Mouse (Mus musculus) spleen, adult 12 weeks (tissue): Measurements from ENCODE around the gene Fign.

Experiments used
- DNase-seq: peaks from one replicate; pipeline ENCODE4 v3.0.0; 2022; ENCODE audit warnings: low spot score

Gene Fign

DNA sequence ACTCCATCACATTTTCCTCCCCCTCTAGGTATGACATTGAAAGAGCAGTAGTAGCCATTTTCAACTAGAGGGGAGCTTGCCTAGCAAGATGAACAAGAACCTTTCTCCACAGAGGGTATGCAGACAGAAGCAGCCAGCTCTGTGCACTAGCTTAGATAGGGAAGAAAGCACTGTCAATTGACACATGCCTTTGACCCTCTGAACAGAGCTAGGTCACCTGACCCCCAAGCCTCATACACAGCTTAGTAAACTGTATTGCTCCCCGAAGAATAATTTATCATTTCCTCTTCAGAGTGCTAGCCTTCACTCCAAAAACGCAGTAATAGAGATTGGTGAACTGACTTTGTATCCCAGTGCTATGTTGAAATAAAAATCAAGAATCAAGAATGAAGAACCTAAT, 49.7 kb downstream of the Fign start:
- no peak for DNase-seq

DNA sequence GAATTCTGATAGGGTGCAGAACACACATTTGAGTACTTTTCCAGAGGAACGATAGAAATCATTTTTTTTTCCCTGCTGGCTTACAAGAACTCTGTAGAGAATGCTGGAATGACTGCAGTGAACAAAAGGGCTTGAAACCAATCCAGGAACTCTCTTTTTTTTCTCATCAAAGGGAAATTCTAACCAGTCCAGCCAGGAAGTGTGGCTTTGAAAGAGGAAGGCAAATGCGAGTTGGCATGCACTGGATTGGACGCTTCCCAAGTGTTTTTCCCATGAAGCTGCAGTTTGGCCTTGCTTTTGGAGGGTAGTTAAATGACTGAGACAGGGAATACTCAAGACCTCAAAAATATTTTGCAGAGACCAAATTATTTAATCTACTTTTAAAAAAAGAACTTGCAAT, 54.7 kb downstream of the Fign start:
- DNase-seq, result no peak

DNA sequence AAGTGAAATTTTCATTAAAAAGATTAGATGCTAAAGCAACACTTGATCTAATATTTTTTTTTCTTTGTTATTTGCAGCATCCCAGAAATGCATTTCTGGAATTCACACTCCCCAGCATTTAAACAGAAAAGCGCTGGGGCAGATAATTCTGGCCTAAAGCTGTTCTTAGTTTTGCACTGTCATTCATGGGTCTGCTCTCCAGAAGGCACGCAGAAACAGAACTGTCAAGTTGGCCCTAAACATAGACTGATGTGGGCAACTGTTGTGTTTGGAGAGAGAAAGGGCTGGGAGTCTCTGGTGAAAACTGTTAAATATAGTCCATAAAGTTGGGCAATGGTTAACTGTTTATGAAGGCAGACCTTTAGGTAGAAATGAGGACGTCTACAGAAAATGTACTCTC, 62.4 kb downstream of the Fign start:
- DNase-seq, result no peak

DNA sequence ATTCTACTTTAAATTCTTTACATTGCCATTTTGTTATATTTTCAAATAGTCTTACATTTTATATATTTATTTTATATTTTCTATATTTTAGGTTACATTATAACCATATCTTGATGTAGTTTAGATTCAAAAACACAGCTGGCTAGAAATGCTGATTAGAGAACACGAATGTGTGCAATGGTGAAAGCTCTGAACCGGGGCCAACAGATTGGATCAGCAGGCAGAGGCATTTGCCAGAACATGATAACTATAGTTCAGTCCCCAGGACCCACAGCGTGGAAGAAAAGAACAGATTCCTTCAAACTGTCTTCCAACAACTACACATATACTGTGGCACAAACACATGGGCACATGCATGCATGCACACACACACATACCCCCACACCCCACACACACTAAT, 64.0 kb downstream of the Fign start:
- DNase-seq, result no peak

DNA sequence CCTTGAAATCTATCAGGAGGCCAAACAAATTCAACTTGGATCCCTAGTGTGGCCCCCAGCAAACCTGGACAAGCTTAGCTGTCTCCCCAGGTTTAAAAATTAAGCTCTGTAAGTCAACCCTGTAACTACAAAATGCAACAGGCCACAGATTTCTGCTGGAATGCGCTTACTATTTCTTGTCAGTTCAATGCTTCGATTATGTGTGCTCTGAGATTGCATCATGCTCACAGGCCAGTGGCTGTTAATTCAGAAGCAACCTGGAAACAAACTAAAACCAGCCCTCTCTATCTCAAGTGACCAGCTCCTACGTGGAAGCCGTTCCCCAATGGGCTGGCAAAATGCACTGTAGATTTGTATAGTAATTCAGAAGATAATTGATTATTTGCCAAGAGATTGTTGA, 71.9 kb downstream of the Fign start:
- DNase-seq, result no peak

DNA sequence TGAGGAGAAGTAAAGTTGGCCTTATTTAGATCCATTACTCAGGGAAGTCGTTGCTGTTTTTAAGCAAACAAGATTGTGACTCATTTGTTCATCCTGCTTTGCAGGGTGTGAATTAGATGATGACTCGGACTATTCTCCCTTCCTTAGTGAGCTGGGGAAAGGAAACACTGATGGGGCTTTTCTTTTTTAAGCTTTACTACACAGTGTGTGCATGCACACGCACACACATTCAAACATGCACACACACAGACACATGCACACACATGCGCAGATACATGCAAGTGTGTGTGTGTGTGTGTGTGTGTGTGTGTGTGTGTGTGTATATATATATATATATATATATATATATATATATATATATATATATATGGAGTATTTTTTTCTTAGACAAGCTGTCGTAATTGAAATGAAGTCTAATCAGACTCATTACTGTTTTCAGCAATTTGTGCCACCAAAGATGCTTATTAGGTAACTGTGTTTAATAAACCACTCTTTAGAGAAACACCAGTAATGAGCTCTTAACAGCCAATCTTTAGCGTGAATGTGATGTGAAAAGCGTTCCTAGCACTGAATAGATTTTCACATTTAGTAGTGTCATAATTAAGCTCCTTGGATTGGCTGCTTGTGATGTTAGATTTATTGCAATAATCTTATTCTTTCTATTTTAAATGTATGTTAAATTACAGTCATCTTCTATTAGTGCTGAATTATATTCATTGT, 103.4 kb downstream of the Fign start:
- DNase-seq, result no peak

DNA sequence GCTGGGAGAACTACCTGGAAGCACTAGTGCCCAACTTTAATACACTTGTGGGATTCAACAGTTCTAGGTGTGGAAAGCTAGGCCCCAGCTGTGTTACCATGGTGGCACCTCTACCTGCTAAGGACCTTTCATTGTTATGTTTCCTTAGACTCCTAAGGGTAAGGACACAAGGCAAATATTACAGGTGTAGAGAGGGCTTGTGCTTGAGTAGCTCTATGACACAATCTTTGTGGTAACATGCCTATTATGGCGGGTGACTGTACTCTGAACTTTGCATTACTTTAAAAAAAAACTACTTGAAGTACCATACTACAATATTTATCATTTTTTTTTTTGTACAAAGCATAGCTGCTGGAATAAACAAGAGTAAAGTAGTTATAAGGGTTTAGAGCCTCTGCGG, 112.4 kb downstream of the Fign start:
- no peak for DNase-seq

DNA sequence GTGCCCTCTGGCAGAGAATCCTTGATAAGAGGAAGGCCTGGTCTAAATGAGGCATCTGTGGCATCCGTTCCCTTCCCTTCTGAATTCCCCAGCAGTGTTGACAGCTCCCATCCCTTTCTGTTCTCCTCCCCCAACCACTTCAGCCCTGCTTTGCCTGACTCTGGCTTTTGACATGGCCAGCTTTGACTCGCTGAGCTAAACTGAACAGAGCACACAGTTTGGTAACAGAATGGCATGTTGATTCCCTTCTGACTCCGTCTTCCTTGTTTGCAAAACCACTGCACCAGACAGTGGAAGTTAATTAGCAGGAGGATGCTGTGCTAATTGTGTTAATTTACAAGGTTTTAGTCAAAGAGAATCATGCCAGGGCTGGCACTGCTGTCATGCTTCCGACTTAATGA, 115.5 kb downstream of the Fign start:
- no peak for DNase-seq

DNA sequence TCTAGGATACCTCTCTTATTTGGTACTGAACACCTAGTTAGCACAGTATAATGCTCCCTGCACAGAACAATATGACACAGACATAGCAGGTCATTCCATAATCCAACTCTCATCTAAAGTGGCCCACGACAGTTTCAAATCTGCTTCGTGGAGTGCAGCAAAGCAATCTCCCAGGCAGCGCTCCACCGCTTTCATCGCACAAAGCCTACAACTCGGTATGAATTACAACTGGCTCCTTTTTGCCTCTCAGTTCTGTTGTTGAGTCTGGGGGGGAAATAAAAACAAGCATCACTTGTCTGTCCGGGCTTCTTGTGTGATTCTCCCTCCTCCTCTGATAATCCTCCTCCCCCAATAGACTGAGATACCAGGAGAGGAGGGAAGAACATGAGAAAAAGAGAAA, 116.4 kb downstream of the Fign start:
- no peak for DNase-seq

DNA sequence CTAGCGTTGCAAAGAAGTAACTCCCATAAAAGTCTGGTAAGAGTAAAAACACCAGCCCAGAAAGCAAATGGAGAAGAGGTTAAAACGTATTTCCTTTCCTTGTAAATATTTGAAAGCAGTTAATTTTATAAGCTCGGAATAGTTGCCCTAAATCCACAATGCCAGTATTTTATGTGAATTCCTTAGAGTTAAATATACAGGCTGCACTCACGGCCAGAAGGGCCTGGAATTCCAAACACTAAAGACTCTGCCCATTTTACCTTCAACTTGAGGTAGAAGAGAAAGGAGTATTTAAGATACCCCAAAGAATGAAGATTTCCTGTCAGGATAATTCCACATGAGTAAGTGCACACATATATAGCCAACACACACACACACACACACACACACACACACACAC, 128.2 kb downstream of the Fign start:
- no peak for DNase-seq

DNA sequence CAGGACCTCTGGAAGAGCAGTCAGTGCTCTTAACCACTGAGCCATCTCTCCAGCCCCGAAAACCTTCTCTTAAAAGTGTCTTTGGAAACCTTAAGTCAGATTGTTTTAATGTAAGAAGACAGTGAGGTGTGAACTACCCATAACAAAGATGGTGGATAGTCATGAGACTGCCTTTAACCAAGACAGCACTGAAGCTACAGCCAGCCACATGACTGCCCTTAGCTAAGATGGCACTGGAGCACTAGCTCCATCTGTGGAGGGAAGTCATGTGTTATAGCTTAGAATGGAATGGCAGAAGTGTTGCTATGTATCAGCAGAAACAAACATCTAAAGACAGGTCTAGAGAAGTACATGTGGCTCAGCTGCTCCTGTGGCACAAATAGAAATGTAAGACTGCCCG, 166.8 kb downstream of the Fign start:
- DNase-seq, result no peak

DNA sequence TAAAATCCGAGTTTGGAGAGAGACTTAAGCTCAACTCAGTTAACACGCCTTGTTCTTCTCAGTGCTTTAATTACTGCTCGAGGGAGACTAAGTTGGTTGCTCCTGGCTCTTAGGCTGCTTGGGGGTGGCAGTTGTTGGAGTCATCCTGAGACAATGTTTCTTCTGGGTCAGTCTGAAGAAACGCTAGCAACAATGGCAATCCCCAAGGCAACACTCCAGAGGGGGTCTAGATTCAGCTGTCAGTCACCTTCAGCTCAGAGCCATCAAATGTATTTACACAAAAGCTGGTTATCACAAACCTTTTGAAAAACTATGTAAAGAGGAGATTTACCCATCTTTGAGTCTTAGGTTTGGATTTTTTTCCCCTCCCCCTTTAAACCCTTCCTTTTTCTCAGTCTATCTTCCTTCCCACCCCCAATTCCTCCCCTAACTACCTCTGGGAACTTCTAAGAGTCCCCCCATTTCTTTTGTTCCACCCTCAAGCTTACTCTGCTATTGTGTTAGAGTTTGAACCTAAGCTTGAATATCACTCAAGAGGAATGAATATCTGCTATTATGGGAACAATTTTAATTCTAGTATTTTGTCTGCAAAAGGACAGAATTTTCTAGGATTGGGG, 171.2 kb downstream of the Fign start:
- no peak for DNase-seq

DNA sequence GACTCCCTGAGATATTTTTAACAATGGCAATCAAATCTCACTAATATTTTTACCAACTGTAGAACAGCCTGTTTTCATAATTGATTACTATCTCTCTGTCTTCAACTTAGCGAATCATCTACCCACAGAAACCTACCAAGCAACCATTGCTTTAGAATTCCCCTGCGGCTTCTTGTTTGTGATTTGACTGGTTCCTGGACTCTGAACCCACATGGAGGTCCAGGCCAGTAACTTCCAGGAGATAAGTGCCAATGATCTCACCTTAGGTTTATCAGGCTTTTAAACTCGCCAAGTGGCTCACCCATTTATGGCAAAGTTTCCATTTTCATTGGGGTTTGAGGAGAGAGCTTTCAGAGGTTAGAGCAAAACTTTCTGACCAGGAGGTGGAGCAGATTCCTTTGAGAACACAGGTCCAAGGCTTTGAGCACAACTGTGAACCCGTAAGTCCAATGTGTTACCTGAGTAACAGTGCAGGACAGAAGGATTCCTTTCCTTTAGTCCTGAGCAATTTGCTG, 172.1 kb downstream of the Fign start:
- DNase-seq, result no peak
